Mouse (Mus musculus) kidney, embryonic 14.5 days (tissue): ENCODE results near the gene Nes. TPM values are rescaled to one million over a fixed set of nuclear protein-coding genes. Genes with fewer than 3 reads are reported as not detected.

ENCODE experiments used
- ATAC-seq: fragments of 200-750 bp; cut with Nextera tagmentation; 2 replicates; pipeline ENCODE4 v1.8.0; 2017; ENCODE audit warnings: moderate number of reproducible peaks, mild to moderate bottlenecking, moderate TSS enrichment, moderate library complexity; ENCODE audit not compliant: low FRiP score, low TSS enrichment
- H3K27ac ChIP-seq: fragments of 300-500 bp; sonication (generic); 2 replicates; pipeline ENCODE4 v1.5.1; 2014; ENCODE audit warnings: low read depth, mild to moderate bottlenecking, low read length, moderate library complexity, mixed read lengths
- H3K27me3 ChIP-seq: fragments of 300-500 bp; sonication (generic); 2 replicates; pipeline ENCODE4 v1.6.1; 2014; ENCODE audit warnings: mild to moderate bottlenecking, low read length; ENCODE audit not compliant: control insufficient read depth, insufficient read depth
- H3K36me3 ChIP-seq: fragments of 300-500 bp; sonication (generic); 2 replicates; pipeline ENCODE4 v1.6.1; 2014; ENCODE audit warnings: low read length, mixed read lengths; ENCODE audit not compliant: control insufficient read depth, insufficient read depth
- H3K4me1 ChIP-seq: fragments of 300-500 bp; sonication (generic); 2 replicates; pipeline ENCODE4 v1.6.1; 2014; ENCODE audit warnings: low read length, mixed read lengths; ENCODE audit not compliant: control insufficient read depth, insufficient read depth
- H3K4me2 ChIP-seq: fragments of 300-500 bp; sonication (generic); replicated peaks from 2 replicates; pipeline ENCODE4 v1.6.1; 2014; ENCODE audit warnings: low read depth, mild to moderate bottlenecking, low read length
- H3K4me3 ChIP-seq: fragments of 300-500 bp; sonication (generic); 2 replicates; pipeline ENCODE4 v1.5.1; 2014; ENCODE audit warnings: mild to moderate bottlenecking, low read length
- H3K9ac ChIP-seq: fragments of 300-500 bp; sonication (generic); 2 replicates; pipeline ENCODE4 v1.6.1; 2014; ENCODE audit warnings: low read depth, mild to moderate bottlenecking, low read length, moderate library complexity
- H3K9me3 ChIP-seq: fragments of 300-500 bp; sonication (generic); 2 replicates; pipeline ENCODE4 v1.6.1; 2016; ENCODE audit warnings: low read length; ENCODE audit not compliant: control insufficient read depth
- WGBS: fragments of 180-500 bp; shearing (Covaris S2); extraction: QIAGEN DNeasy Blood & Tissue Kit; methylation state at CpG from one replicate; pipeline ENCODE4 v1.1.7; 2014; 5-methylcytosine and 5-hydroxymethylcytosine counted together
- polyA plus RNA-seq: library from polyadenylated mRNA; unstranded; fragments of >200 nt; fragmentation: Nextera tagmentation; extraction: Ambion mirVana; gene quantifications from 2 replicates; pipeline ENCODE4 v1.2.1, GENCODE M21; 2014

The Nes gene
- polyA plus RNA-seq, 1 experiment from 2014 or later, result 26.1 TPM

DNA sequence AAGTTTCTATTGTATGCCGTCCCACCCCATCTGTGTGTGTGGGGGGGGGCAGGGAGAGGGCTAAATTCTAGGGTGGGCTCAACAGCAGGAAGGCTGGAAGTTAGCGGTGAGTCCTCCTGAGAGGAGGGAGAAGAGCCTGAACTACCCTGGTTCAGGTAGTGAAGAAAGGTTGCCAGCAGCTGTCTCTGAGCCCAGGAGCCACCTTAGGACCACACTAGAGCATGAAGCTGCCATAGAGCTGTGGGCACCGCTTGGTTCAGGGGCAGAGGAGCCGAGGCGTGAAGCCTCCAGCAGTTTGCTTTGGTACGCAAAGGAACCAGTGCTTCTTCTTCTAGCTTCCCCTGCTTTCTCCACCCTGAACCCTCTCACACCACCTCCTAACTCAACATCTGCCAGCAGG lies 12.7 kb downstream of the Nes start:
- Histone ChIP-seq H3K36me3 (no peaks in the 10 kb centered on the region), H3K4me2 (peak overlapping the region; percentile 32), H3K27me3 (peaks cover 2% of the 10 kb centered on the region; the same call in 1 of the 2 replicates), H3K27ac (peak overlapping the region; percentile 95), H3K4me3 (0 out of 2 replicates have a peak overlapping the region, but pooled peaks have one; percentile 10), H3K9ac (peak overlapping the region; percentile 54; the same call in 1 of the 2 replicates), H3K9me3 (no peaks in the 10 kb centered on the region), H3K4me1 (peaks cover 76% of the 10 kb centered on the region)
- no peak for ATAC-seq
- 33% methylated on average over 6 of the region's 6 CpGs for WGBS

DNA sequence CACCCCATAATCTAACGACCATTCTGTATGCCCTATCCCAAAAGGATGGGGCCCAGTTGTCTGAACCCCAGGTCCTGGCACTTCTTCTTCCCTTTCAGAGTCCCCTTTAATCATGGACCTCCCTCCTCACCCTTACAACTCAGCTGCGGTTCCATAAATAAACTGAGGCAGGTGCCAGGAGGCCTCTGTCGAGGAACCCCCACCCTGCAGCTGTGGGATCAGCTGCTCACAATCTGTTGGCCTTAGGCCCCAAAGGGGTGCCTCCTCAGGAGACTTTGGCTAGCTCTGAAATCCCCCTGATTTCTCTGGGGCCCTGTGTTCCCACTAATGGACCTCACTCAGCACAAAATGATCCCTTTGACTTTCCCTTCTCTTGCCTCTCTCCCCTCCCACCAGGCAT lies 13.2 kb downstream of the Nes start:
- peak overlapping the region; percentile 6; the same call in 1 of the 2 replicates for H3K27ac ChIP-seq
- ATAC-seq, result no peak
- H3K4me1 ChIP-seq, result peaks cover 73% of the 10 kb centered on the region
- 41% methylated on average over 3 of the region's 3 CpGs for WGBS
- H3K27me3 ChIP-seq, result peaks cover 7% of the 10 kb centered on the region; the same call in 1 of the 2 replicates
- H3K4me2 ChIP-seq, result no peak overlapping the region
- H3K9me3 ChIP-seq, result no peaks in the 10 kb centered on the region
- H3K4me3 ChIP-seq, result no peak overlapping the region
- H3K9ac ChIP-seq, result no peak overlapping the region
- no peaks in the 10 kb centered on the region for H3K36me3 ChIP-seq

DNA sequence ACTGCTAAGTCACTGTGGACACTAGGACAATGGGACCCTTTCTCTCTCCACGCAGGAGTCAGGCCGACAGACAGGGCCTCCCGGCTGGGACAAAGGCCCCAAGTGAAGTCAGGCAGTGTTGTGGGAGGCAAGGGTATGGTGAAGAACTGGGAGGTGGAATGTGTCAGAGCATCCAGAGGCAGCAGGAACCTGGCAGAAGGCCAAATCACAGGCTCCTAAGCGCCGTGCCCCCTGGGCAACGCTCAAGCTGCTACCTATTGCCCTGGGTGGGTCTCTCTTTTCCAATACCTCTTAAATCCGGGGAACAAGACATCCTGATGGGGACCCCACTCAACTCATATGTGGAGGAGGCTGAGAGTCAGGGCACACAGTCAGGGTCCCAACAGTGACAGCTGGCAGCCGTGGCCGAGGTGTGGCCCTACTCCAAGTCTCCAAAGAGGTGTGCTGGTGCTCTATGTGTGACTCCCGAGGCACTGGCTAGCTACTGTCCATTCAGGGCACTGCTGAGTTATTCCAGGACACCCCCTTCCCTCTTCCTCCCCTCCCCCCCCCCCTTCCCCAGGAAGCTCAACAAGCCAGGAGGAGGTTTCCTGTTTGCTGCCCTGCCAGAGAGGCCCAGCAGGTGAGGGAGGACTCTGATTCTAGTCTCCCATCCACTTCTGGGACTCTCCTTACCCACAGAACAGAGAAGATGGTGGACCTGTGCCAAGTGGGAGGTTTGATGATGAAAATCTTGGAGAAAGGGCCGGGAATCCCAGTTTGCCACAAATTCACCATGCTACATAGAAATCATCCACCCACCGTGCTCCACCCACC lies 14.8 kb downstream of the Nes start:
- Histone ChIP-seq H3K4me1 (peaks cover 57% of the 10 kb centered on the region), H3K9me3 (no peaks in the 10 kb centered on the region), H3K27ac (peak overlapping the region; percentile 67; the same call in 1 of the 2 replicates), H3K4me3 (no peak overlapping the region), H3K36me3 (no peaks in the 10 kb centered on the region), H3K4me2 (no peak overlapping the region), H3K27me3 (peaks cover 16% of the 10 kb centered on the region), H3K9ac (peak overlapping the region; percentile 12; the same call in 1 of the 2 replicates)
- 35% methylated on average over 12 of the region's 12 CpGs for WGBS
- no peak for ATAC-seq

DNA sequence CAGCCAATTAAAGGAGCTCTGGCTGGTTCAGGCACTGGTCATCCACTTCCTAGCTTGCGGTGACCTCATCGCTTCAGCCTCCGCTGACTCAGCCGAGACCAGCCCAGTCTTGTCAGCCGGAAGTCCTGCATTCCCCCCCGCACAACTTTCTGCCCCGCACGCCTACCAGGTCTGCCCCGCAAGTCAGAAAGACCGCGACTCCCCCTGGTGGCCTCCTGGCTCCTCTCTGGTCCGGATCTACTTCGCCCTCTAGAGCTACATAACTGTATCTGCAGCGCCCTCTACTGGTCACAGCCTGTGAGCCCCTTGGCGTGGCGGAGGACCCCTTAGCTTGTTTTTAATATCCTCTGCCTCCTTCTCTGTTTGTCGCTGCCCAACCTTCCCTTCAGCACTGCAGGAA lies 16.0 kb downstream of the Nes start:
- peak overlapping the region; percentile 3; the same call in 1 of the 2 replicates for H3K27ac ChIP-seq
- H3K9ac ChIP-seq, result peak overlapping the region; percentile 42; the same call in 1 of the 2 replicates
- H3K36me3 ChIP-seq, result no peaks in the 10 kb centered on the region
- peak; percentile 83 for ATAC-seq
- no peaks in the 10 kb centered on the region for H3K9me3 ChIP-seq
- peaks cover 45% of the 10 kb centered on the region for H3K4me1 ChIP-seq
- H3K4me2 ChIP-seq, result peak overlapping the region; percentile 77
- H3K4me3 ChIP-seq, result peak overlapping the region; percentile 38
- peaks cover 28% of the 10 kb centered on the region for H3K27me3 ChIP-seq
- WGBS, result under 1% methylated on average over 17 of the region's 17 CpGs

DNA sequence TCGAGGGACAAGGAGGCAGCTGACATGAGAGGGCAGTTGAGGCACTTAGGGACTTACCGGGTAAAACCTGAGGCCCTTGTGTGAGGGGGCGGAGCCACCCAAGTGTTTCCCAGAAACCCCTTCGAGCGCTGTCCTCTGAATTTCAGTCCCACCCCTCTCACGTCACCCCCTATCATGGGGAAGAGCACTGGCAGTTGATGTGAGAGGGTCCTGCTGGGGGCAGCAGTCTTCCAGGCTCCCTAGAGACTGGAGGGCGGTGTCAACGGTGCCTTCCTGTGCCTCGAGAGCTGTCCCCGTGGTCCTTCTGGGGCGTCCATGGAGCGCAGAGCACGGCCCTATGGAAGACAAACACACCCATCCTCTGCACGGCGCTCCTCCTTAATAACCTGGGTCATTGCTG lies 16.8 kb downstream of the Nes start:
- under 1% methylated on average over 15 of the region's 15 CpGs for WGBS
- Histone ChIP-seq H3K9me3 (no peaks in the 10 kb centered on the region), H3K4me2 (peak overlapping the region; percentile 77), H3K4me1 (peaks cover 38% of the 10 kb centered on the region), H3K9ac (peak overlapping the region; percentile 42; the same call in 1 of the 2 replicates), H3K36me3 (no peaks in the 10 kb centered on the region), H3K4me3 (peak overlapping the region; percentile 38), H3K27ac (no peak overlapping the region), H3K27me3 (peaks cover 35% of the 10 kb centered on the region)
- ATAC-seq, result peak; percentile 28

DNA sequence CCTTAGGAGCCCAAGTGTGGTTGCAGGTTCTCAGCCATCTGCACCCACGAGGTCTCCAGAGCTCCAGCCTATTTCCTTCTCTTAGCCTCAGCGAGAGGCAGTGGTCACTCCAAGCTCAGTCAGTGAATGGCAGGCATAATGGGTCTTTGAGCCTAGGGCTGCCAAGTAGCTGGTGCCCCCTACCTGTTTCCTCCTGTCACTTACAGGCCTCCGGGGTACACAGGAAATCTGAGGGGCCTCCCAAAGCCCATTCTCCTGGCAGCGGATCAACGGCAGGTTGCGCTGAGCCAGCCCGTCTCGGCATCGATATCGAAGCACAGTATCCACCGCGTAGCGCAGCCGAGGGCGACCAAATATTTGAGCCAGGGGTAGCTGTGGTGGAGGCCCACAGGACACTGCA lies 17.2 kb downstream of the Nes start:
- Histone ChIP-seq H3K36me3 (no peaks in the 10 kb centered on the region), H3K4me1 (peaks cover 33% of the 10 kb centered on the region), H3K9me3 (no peaks in the 10 kb centered on the region), H3K4me2 (peak overlapping the region; percentile 77), H3K27me3 (peaks cover 40% of the 10 kb centered on the region), H3K27ac (no peak overlapping the region), H3K9ac (peak overlapping the region; percentile 42; the same call in 1 of the 2 replicates), H3K4me3 (peak overlapping the region; percentile 38)
- 8% methylated on average over 15 of the region's 15 CpGs for WGBS
- no peak for ATAC-seq

DNA sequence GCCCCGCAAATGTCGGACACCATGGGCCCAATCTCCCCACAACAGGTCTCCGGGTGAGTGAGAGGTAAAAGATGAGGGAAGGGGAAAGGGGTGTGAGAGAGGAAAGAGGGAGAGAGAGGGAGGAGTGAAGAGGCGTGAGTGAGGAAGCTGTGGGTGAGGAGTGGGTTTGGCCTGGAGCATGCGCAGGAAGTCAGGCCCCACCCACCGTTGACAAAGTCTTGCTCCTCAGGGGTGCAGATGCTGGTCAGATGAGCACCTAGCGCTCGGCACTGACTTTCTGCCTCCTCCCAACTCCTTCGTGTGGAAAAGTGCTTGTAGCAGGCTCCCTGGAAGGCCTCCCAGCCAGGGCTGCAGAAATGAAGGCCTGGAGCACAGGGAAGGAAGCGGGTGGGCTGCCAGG lies 19.1 kb downstream of the Nes start:
- Histone ChIP-seq H3K27me3 (peaks cover 58% of the 10 kb centered on the region), H3K4me2 (no peak overlapping the region), H3K4me1 (peaks cover 19% of the 10 kb centered on the region), H3K9ac (no peak overlapping the region), H3K4me3 (no peak overlapping the region), H3K27ac (no peak overlapping the region), H3K36me3 (no peaks in the 10 kb centered on the region), H3K9me3 (no peaks in the 10 kb centered on the region)
- 28% methylated on average over 10 of the region's 10 CpGs for WGBS
- no peak for ATAC-seq

DNA sequence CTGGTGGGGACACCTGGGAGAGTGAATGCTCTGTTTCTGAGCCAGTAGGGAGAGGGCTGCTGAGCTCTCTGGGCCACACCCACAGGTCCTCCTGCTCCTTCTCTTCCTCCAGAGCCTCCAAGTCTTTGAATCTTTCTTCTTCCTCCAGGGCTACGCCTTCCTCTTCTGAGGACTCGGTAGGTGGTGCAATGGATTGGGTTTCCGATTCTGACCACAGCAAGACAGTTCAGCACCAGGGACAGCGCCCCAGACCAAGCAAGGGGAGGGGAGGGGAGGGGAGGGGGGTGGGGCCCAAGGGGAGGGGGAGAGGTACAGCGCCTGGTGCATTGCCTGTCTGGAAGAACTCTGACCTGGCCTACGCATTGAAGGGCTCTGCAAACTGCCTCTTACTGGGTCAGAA lies 22.6 kb downstream of the Nes start:
- Histone ChIP-seq H3K4me3 (no peak overlapping the region), H3K36me3 (no peaks in the 10 kb centered on the region), H3K4me1 (0 out of 2 replicates have a peak, but pooled peaks cover 8% of the 10 kb centered on the region), H3K4me2 (no peak overlapping the region), H3K27me3 (peaks cover 93% of the 10 kb centered on the region), H3K27ac (no peak overlapping the region), H3K9ac (no peak overlapping the region), H3K9me3 (no peaks in the 10 kb centered on the region)
- 3% methylated on average over 5 of the region's 6 CpGs for WGBS
- no peak for ATAC-seq

DNA sequence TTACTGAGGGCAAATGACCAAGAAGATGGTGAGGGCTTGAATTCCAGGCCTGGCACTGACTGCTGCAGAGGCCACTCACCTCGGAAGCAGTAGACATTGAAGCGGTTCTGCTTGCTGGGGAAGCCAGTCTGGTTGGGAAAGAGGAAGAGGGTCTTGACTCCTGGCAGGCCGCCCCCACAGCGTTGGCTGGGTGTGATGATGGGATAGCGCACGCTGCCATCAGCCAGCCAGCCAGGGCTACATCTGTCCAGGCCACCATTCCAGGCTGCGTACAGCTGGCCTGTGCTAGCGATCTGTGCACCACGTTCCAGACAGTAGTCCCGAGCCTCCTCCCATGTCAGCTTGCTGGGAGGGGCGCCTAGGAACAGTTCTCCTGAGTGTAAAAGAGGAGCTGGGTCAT lies 24.5 kb downstream of the Nes start:
- Histone ChIP-seq H3K9ac (no peak overlapping the region), H3K4me3 (no peak overlapping the region), H3K27ac (no peak overlapping the region), H3K9me3 (no peaks in the 10 kb centered on the region), H3K27me3 (peaks cover 99% of the 10 kb centered on the region), H3K36me3 (no peaks in the 10 kb centered on the region), H3K4me2 (no peak overlapping the region), H3K4me1 (peaks cover 15% of the 10 kb centered on the region; the same call in 1 of the 2 replicates)
- no peak for ATAC-seq
- 26% methylated on average over 11 of the region's 11 CpGs for WGBS
